ENCODE assay signal across 23 mouse cellular contexts in the genomic region with DNA sequence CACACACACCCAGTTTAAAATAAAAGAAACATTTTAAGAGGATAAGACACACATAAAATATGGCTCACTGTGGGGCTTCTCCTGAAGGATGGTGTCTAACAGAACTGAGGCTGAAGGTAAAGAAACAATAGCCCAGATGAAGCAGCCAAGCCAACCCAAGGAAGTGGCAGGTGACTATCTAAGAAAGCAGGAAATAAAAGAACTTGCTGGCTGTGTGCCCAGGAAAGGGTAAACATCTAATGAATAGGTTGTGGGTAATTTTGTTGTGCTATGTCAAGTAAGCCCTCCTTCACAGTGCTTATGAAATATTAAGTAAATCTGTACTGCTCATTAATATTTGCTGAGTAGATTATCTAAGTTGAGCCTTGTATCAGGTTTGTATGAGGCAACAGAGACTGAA.
A peak's percentile ranks its signal among the peaks of the same experiment; 100 is the strongest.
DNase-seq lines count a peak whose midpoint lies in the region; ATAC-seq and TF ChIP-seq lines count a peak whose summit lies in the region.
"Had no signal": no experiment of that assay in that cellular context is flagged by ENCODE, and none has a peak within 500 bp of the region (broad histone marks: within the 10 kb centered on the region; RNA-seq: fewer than 3 reads in every experiment).

No protein-coding gene starts in this region.

- H3K27me3 ChIP-seq in lung, embryonic 14.5 days (ENCODE audit: insufficient read depth, low read length), result no peaks in the 10 kb centered on the region
- H3K27me3 ChIP-seq in lung, postnatal 0 days (replicated peaks; ENCODE audit: insufficient read depth, low read length), result no peaks in the 10 kb centered on the region
- no peaks in the 10 kb centered on the region for H3K27me3 ChIP-seq in stomach, postnatal 0 days (ENCODE audit: control insufficient read depth, insufficient read depth, low read length)
- H3K27me3 ChIP-seq: CH12.LX; embryonic facial prominence, embryonic 12.5 days; forebrain, embryonic 13.5 days; forebrain, embryonic 15.5 days; Patski had no signal

- H3K9me3 ChIP-seq in lung, embryonic 14.5 days (ENCODE audit: low read depth, low read length), result no peaks in the 10 kb centered on the region
- H3K9me3 ChIP-seq in lung, postnatal 0 days (ENCODE audit: low read length), result no peaks in the 10 kb centered on the region
- no peaks in the 10 kb centered on the region for H3K9me3 ChIP-seq in stomach, postnatal 0 days (ENCODE audit: control insufficient read depth, low read length)
- H3K9me3 ChIP-seq: embryonic facial prominence, embryonic 10.5 days; embryonic facial prominence, embryonic 12.5 days; forebrain, embryonic 13.5 days; forebrain, embryonic 15.5 days had no signal

- H3K4me3 ChIP-seq in lung, embryonic 14.5 days (ENCODE audit: low read depth, low read length), result no peak overlapping the region
- no peak overlapping the region for H3K4me3 ChIP-seq in lung, postnatal 0 days (ENCODE audit: low read depth, low read length)
- H3K4me3 ChIP-seq in stomach, postnatal 0 days (ENCODE audit: low read depth, low read length), result no peak overlapping the region
- H3K4me3 ChIP-seq: embryonic facial prominence, embryonic 10.5 days; embryonic facial prominence, embryonic 12.5 days; forebrain, embryonic 13.5 days; forebrain, embryonic 15.5 days had no signal

- H3K36me3 ChIP-seq in lung, embryonic 14.5 days (ENCODE audit: insufficient read depth), result no peaks in the 10 kb centered on the region
- no peaks in the 10 kb centered on the region for H3K36me3 ChIP-seq in lung, postnatal 0 days (ENCODE audit: insufficient read depth, low read length)
- no peaks in the 10 kb centered on the region for H3K36me3 ChIP-seq in stomach, postnatal 0 days (ENCODE audit: control insufficient read depth, insufficient read depth, low read length)
- H3K36me3 ChIP-seq: embryonic facial prominence, embryonic 10.5 days; embryonic facial prominence, embryonic 12.5 days; forebrain, embryonic 15.5 days; G1E had no signal

- TF ChIP-seq CTCF in lung, embryonic 14.5 days (IDR thresholded peaks at IDR 0.05; ENCODE audit: low read depth), result no peak
- TF ChIP-seq CTCF in lung, postnatal 0 days (IDR thresholded peaks at IDR 0.05), result no peak
- no peak for TF ChIP-seq CTCF in stomach, postnatal 0 days (IDR thresholded peaks at IDR 0.05; ENCODE audit: low read depth)

- H3K4me1 ChIP-seq in lung, embryonic 14.5 days (ENCODE audit: insufficient read depth), result no peaks in the 10 kb centered on the region
- H3K4me1 ChIP-seq in lung, postnatal 0 days (ENCODE audit: insufficient read depth, low read depth, low read length), result no peaks in the 10 kb centered on the region
- H3K4me1 ChIP-seq in stomach, postnatal 0 days (replicated peaks; ENCODE audit: control insufficient read depth, insufficient read depth), result no peaks in the 10 kb centered on the region
- H3K4me1 ChIP-seq: embryonic facial prominence, embryonic 12.5 days; forebrain, embryonic 13.5 days; forebrain, embryonic 15.5 days had no signal

- peak; percentile 56 for DNase-seq in lung, embryonic 14.5 days
- DNase-seq in lung, postnatal 25 days (ENCODE audit: low spot score), result no peak
- DNase-seq in lung, postnatal 0 days (ENCODE audit: low spot score), result peak; percentile 36
- DNase-seq in lung, adult 18-20 months, result no peak
- DNase-seq in stomach, postnatal 0 days (ENCODE audit: low spot score), result peak; percentile 63
- DNase-seq: adrenal gland, adult 8-10 months; adrenal gland, postnatal 14 days; adrenal gland, postnatal 36 days; B cell, adult 2 months; cerebellum, adult 11-12 months; cerebellum, adult 2 months; cerebellum, adult 9-10 months; cerebellum, postnatal 10 days; cerebellum, postnatal 25 days had no signal

- no peak for TF ChIP-seq EP300 in lung, postnatal 0 days (IDR thresholded peaks at IDR 0.05)
- no peak for TF ChIP-seq EP300 in stomach, postnatal 0 days (optimal IDR thresholded peaks at IDR 0.05)

- H3K9ac ChIP-seq in lung, embryonic 14.5 days, result no peak overlapping the region
- H3K9ac ChIP-seq in lung, postnatal 0 days (replicated peaks; ENCODE audit: low read depth), result no peak overlapping the region
- H3K9ac ChIP-seq in stomach, postnatal 0 days (ENCODE audit: low read length), result no peak overlapping the region
- H3K9ac ChIP-seq: embryonic facial prominence, embryonic 12.5 days; forebrain, embryonic 13.5 days; forebrain, embryonic 15.5 days had no signal

- ATAC-seq in lung, embryonic 14.5 days (ENCODE audit: insufficient read depth), result no peak
- no peak for ATAC-seq in lung, postnatal 0 days
- ATAC-seq in stomach, postnatal 0 days (ENCODE audit: low FRiP score, low TSS enrichment), result peak; percentile 85
- ATAC-seq: activated CD4-positive, CD25-positive, alpha-beta regulatory T cell, adult 4 months; CD4-positive, CD25-positive, alpha-beta regulatory T cell, adult 4 months; forebrain, embryonic 13.5 days; forebrain, embryonic 15.5 days; Patski had no signal

- H3K27ac ChIP-seq in lung, embryonic 14.5 days (ENCODE audit: low read depth), result no peak overlapping the region
- H3K27ac ChIP-seq in lung, postnatal 0 days (ENCODE audit: low read length), result no peak overlapping the region
- no peak overlapping the region for H3K27ac ChIP-seq in stomach, postnatal 0 days (replicated peaks)
- H3K27ac ChIP-seq: embryonic facial prominence, embryonic 10.5 days; embryonic facial prominence, embryonic 12.5 days; forebrain, embryonic 13.5 days; forebrain, embryonic 15.5 days had no signal

- no peak overlapping the region for H3K4me2 ChIP-seq in lung, embryonic 14.5 days
- H3K4me2 ChIP-seq in lung, postnatal 0 days (replicated peaks; ENCODE audit: low read depth, low read length), result no peak overlapping the region
- no peak overlapping the region for H3K4me2 ChIP-seq in stomach, postnatal 0 days (replicated peaks; ENCODE audit: low read depth)
- H3K4me2 ChIP-seq: embryonic facial prominence, embryonic 12.5 days; forebrain, embryonic 13.5 days; forebrain, embryonic 15.5 days had no signal

Comparison
In these comparisons a context has a peak if more than half of its experiments do, and no peak if none do; other contexts are left out.
1. DNase-seq: peak in lung, embryonic 14.5 days (single experiment), lung, postnatal 0 days (single experiment) and stomach, postnatal 0 days (single experiment); none in lung, postnatal 25 days (single experiment) and lung, adult 18-20 months (0 of 2).